Mouse (Mus musculus): Measurements from ENCODE around the gene Olfr649. TPM values are rescaled to one million over a fixed set of nuclear protein-coding genes. Genes with fewer than 3 reads are reported as not detected.

Olfr649 gene
- not detected for polyA plus RNA-seq (2017; shearing (Covaris generic))

DNA sequence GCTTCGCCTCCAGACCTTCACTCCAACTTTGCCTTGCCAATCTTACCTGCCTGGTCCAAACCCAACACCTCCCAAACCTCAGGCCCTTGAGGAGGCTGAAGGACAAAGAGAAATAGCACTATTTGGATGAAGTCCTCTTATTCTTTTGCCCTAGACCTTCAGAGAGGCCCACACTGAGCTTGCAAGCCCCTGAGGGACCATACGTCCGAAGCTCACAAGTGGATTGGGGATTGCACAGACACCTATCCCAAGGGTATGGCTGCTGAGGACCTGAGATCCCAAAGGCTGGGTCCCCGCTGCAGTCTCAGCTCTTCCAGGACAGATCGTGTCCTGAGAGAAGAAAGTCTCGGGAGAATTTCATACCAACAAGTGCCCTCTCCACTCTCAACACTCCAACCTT is at the start of gene Olfr649:
Gene Olfr649, minus strand, starts transcription at position 101 of the 400 bp plus-strand sequence.

DNA sequence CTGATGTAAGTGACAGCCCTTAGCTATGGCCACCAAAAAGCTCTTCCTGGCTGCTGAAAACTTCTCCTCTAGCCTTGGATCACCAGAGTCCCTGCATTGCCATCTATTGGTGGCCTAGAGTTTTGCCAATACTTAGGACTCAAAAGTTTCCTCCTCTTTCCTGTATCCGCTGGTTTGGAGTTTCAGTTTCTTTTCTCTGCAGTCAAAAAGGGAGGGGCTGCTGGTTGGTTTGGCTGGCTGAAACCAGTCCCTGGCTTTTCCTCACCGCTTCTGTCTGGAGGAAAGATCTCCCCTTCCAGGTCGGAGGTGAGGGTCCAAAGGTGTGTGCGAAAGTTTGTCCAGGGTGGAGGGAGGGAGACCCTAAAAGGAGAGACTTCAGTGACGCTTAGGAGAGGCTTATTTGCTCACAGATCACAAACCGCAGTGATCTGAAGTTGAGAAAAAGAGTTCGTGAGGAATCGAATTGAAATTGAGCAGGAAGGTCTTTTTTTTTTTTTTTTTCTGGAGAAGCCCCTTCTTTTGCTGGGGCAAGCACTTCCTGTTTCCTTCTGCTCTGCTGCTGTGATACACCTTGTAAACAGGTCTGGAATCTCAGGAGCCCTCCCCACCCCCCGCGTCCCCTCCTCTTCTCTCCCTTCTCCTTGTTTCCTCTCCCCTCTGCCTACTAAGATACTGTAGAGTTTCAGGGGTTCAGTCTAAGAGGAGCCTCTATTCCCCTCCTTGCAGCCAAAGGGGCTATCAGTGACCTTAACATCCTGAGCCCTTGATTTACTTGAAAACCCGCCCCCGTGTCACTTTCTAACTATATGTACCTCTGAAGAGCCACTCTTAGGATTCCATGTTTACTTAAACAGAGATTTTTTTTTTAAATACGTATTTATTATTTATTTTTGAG is 48.7 kb upstream of the Olfr649 start, which contains the start of gene Trim34a:
Gene Trim34a, plus strand, starts transcription at position 171 of the 895 bp plus-strand sequence.

DNA sequence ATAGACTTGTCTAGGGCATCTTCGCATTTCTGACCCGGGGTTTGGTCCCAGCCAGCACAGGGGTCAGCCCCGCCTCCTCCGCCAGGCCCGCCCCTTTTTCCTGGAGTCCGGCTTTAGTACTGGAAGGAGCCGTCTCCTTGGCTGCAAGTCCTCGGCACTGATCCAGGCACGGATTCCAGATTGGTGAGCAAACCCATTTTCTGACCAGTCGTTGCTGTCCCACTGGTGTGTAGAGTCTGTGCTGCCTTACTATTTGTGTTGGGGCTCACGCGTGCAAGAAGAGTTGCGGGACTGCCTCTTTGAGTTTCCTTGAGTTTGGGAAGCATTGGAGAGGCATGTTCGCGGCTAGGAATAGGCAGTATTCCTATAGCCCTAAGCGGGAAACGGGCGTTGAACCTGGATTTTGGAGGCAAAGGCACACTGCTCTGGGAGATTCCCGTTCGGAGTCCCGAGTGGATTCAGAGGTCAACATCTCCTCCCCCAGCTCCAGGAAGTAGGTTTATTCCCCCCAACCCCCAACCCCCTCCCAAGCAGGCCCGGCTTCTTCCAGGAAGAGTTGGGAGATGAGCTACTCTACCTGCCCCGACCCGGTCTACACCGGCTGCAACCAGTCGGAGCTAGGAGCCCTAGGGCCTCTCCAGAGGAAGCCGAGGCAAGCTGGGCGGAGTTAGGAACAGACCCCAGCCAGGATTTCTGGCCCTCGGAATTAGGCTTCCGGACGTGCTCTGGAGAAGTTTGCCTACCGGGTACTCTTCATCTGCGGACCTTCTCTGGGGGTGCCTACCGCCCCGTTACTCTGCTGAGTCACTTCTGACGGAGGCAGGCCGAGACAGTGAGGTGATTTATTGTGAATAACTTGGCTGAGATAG is 23.1 kb upstream of the Olfr649 start, which contains the start of gene Trim6:
Gene Trim6, plus strand, starts transcription at position 93 of the 869 bp plus-strand sequence.

DNA sequence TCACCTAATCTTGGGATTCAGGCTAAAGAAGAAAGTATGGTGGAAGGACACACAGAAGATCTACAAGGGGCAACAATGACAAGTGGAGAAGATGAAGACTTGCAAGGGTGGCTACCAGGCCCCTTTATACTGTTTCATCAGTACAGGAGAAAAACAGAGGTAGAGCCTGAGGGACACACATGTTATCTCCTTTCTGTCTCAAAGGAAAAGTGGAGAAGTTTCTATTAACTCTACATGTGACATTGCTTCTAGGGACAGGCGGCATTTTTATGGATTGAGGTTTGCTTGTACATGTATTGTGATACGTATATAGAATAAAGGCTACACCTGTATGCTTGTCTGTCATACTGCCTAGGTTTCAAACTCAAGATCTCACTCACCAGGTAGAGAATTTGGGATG is 12.5 kb downstream of the Olfr649 start, which contains the start of gene Olfr648:
Gene Olfr648, minus strand, starts transcription at position 101 of the 400 bp plus-strand sequence.

DNA sequence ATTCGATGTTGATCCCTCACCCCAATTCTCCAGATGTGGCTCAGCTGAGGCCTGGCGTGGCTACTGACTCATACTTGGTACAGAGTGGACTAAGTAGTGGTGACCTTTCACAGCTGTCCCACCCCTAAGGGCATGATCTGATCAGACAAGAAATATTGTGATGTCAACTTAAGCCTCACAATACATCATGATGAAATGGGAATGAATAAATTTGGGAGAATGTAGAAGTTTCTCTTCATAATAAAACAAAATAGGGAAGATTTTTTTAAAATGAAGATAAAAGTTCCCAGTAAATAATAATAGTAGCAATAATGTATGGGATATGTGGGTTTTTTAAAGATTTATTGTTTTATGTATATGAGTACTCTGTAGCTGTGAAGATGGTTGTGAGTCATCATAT is 45.3 kb downstream of the Olfr649 start, which contains the start of gene Ubqlnl:
Gene Ubqlnl, minus strand, starts transcription at position 101 of the 400 bp plus-strand sequence.

DNA sequence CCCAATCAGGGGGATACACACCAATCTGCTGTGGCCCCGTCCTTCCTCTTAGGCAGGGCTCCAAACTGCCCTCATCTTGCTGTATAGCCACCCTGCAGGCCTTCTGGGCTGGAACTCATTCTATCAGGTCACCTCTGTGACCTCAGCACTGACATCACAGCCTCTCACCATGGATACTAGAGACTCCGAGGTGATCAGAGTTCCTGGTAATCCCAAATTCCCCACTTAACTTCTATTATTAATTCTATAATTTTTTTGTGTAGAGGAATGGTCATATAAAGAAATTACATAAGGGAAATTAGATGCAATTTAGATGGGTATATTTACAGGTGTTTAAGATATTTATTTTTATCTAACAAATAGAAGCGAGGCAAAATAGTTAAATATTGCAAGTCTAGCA is 52.6 kb downstream of the Olfr649 start, which contains the start of gene Ubqln3:
Gene Ubqln3, minus strand, starts transcription at position 101 of the 400 bp plus-strand sequence.

Other genes with a start within 250 kb of the Olfr649 start
- gene Olfr635, start 224.8 kb downstream of the Olfr649 start, polyA plus RNA-seq (2017; shearing (Covaris generic)) = under 1 TPM in 1 of 2 experiments, not detected in 1; 0.04 TPM
- gene Olfr638, start 197.2 kb downstream of the Olfr649 start, polyA plus RNA-seq (2017; shearing (Covaris generic)) = not detected
- under 1 TPM; 0.04 TPM for gene Olfr639, start 178.7 kb downstream of the Olfr649 start, polyA plus RNA-seq (2017; shearing (Covaris generic))
- gene Olfr640, start 170.4 kb downstream of the Olfr649 start, polyA plus RNA-seq (2017; shearing (Covaris generic)) = not detected
- not detected for gene Olfr641, start 160.5 kb downstream of the Olfr649 start, polyA plus RNA-seq (2017; shearing (Covaris generic))
- gene Olfr642, start 143.3 kb downstream of the Olfr649 start, polyA plus RNA-seq (2017; shearing (Covaris generic)) = under 1 TPM in 1 of 2 experiments, not detected in 1; 0.05 TPM
- gene 4930516K23Rik, start 134.5 kb downstream of the Olfr649 start, polyA plus RNA-seq (2017; shearing (Covaris generic)) = under 1 TPM in 1 of 2 experiments, not detected in 1; 0.18 TPM
- not detected for gene Olfr644, start 124.1 kb downstream of the Olfr649 start, polyA plus RNA-seq (2017; shearing (Covaris generic))
- not detected for gene Olfr645, start 110.5 kb downstream of the Olfr649 start, polyA plus RNA-seq (2017; shearing (Covaris generic))
- not detected for gene Olfr646, start 91.1 kb downstream of the Olfr649 start, polyA plus RNA-seq (2017; shearing (Covaris generic))
- gene Ubqln5, start 66.2 kb downstream of the Olfr649 start, polyA plus RNA-seq (2017; shearing (Covaris generic)) = not detected
- gene Olfr643, start 58.6 kb downstream of the Olfr649 start, polyA plus RNA-seq (2017; shearing (Covaris generic)) = not detected
- not detected for gene Ubqln3, start 52.7 kb downstream of the Olfr649 start, polyA plus RNA-seq (2017; shearing (Covaris generic))
- under 1 TPM in 1 of 2 experiments, not detected in 1; 0.57 TPM for gene Ubqlnl, start 45.4 kb downstream of the Olfr649 start, polyA plus RNA-seq (2017; shearing (Covaris generic))
- not detected for gene Olfm5, start 31.2 kb downstream of the Olfr649 start, polyA plus RNA-seq (2017; shearing (Covaris generic))
- under 1 TPM in 1 of 2 experiments, not detected in 1; 0.10 TPM for gene Olfr648, start 12.6 kb downstream of the Olfr649 start, polyA plus RNA-seq (2017; shearing (Covaris generic))
- gene Trim6, start 22.8 kb upstream of the Olfr649 start, polyA plus RNA-seq (2017; shearing (Covaris generic)) = 1 to 10 TPM; 1.9 to 2.3 TPM
- 10 to 100 TPM; 37.5 to 46.9 TPM for gene Trim34a, start 48.5 kb upstream of the Olfr649 start, polyA plus RNA-seq (2017; shearing (Covaris generic))
- gene Trim5, start 92.1 kb upstream of the Olfr649 start, polyA plus RNA-seq (2017; shearing (Covaris generic)) = 10 to 100 TPM; 26.9 to 27.7 TPM
- 100 to 1,000 TPM; 132 to 180 TPM for gene Trim12a, start 119.5 kb upstream of the Olfr649 start, polyA plus RNA-seq (2017; shearing (Covaris generic))
- gene Trim34b, start 133.5 kb upstream of the Olfr649 start, polyA plus RNA-seq (2017; shearing (Covaris generic)) = 1 to 10 TPM in 1 of 2 experiments, under 1 TPM in 1; 0.25 to 1.1 TPM
- 10 to 100 TPM; 25.7 to 33.5 TPM for gene Trim12c, start 157.4 kb upstream of the Olfr649 start, polyA plus RNA-seq (2017; shearing (Covaris generic))
- gene Trim30b, start 173.9 kb upstream of the Olfr649 start, polyA plus RNA-seq (2017; shearing (Covaris generic)) = 1 to 10 TPM; 1.0 to 2.2 TPM
- gene Trim30c, start 204.9 kb upstream of the Olfr649 start, polyA plus RNA-seq (2017; shearing (Covaris generic)) = under 1 TPM; 0.47 to 0.86 TPM